Mouse (Mus musculus) liver, embryonic 14.5 days (tissue): ENCODE measurements around the gene St6galnac3. TPM values are rescaled to one million over a fixed set of nuclear protein-coding genes. Genes with fewer than 3 reads are reported as not detected.

Experiments
- ATAC-seq: fragments of 200-750 bp; cut with Nextera tagmentation; 2 replicates; pipeline ENCODE4 v1.8.0; 2017; ENCODE audit warnings: moderate number of reproducible peaks, mild to moderate bottlenecking, moderate library complexity; ENCODE audit not compliant: insufficient read depth
- DNase-seq, 3 experiments: peaks; one replicate each; pipeline ENCODE4 v3.0.0-alpha.2; 2012 to 2013; ENCODE audit warnings: low read depth in 3 of 3, low spot score in 3 of 3
- H3K27ac ChIP-seq: fragments of 300-500 bp; sonication (generic); 2 replicates; pipeline ENCODE4 v1.5.1; 2014; ENCODE audit warnings: moderate library complexity, mild to moderate bottlenecking, control low read depth, inconsistent platforms
- H3K27me3 ChIP-seq: fragments of 300-500 bp; sonication (generic); 2 replicates; pipeline ENCODE4 v1.6.1; 2014; ENCODE audit warnings: mild to moderate bottlenecking, low read length, moderate library complexity; ENCODE audit not compliant: control insufficient read depth, insufficient read depth
- H3K36me3 ChIP-seq: fragments of 300-500 bp; sonication (generic); replicated peaks from 2 replicates; pipeline ENCODE4 v1.6.1; 2014; ENCODE audit warnings: low read depth; ENCODE audit not compliant: control insufficient read depth, insufficient read depth
- H3K4me1 ChIP-seq, 2 experiments: fragments of 200-500 bp in 1 of 2; fragments of 300-500 bp in 1 of 2; sonication (generic) in 1 of 2; replicated peaks; 2 replicates each; pipeline ENCODE4 v1.6.1; 2012 to 2014; ENCODE audit warnings: antibody characterized with exemption in 1 of 2, inconsistent platforms in 1 of 2, low read length in 1 of 2; ENCODE audit not compliant: control insufficient read depth in 2 of 2, insufficient read depth in 2 of 2
- H3K4me2 ChIP-seq: fragments of 300-500 bp; sonication (generic); 2 replicates; pipeline ENCODE4 v1.6.1; 2014; ENCODE audit warnings: low read depth, mild to moderate bottlenecking, control low read depth, moderate library complexity
- H3K4me3 ChIP-seq, 2 experiments: fragments of 200-500 bp in 1 of 2; fragments of 300-500 bp in 1 of 2; sonication (generic) in 1 of 2; 2 replicates each; pipeline ENCODE4 v1.5.1; 2012 to 2014; ENCODE audit warnings: low read depth in 2 of 2, low read length in 2 of 2, mild to moderate bottlenecking in 2 of 2, control low read depth in 1 of 2, inconsistent platforms in 1 of 2, moderate library complexity in 1 of 2; ENCODE audit not compliant: insufficient read depth in 1 of 2
- H3K9ac ChIP-seq: fragments of 300-500 bp; sonication (generic); replicated peaks from 2 replicates; pipeline ENCODE4 v1.6.1; 2014; ENCODE audit warnings: mild to moderate bottlenecking, control low read depth, moderate library complexity
- H3K9me3 ChIP-seq: fragments of 300-500 bp; sonication (generic); 2 replicates; pipeline ENCODE4 v1.6.1; 2016; ENCODE audit warnings: low read length, mixed read lengths; ENCODE audit not compliant: control insufficient read depth
- CTCF ChIP-seq: IDR thresholded peaks from 2 replicates; pipeline ENCODE4 v1.5.1; 2016; ENCODE audit warnings: antibody characterized with exemption, low read depth, control low read depth
- EP300 ChIP-seq: IDR thresholded peaks from 2 replicates; pipeline ENCODE4 v1.6.1; 2016; ENCODE audit warnings: antibody characterized with exemption, low read depth
- WGBS: fragments of 180-500 bp; shearing (Covaris S2); extraction: QIAGEN DNeasy Blood & Tissue Kit; methylation state at CpG from one replicate; pipeline ENCODE4 v1.1.7; 2014; ENCODE audit not compliant: insufficient replicate concordance; 5-methylcytosine and 5-hydroxymethylcytosine counted together
- polyA plus RNA-seq, 2 experiments: library from polyadenylated mRNA; depleted of rRNA in 1 of 2; stranded (reverse) in 1 of 2; unstranded in 1 of 2; fragments of >200 nt; fragmentation: Nextera tagmentation in 1 of 2; extraction: Ambion mirVana in 1 of 2; gene quantifications; 2 replicates each; pipeline versions ENCODE4 v1.2.1 to v1.2.3; 2012 to 2014

St6galnac3 gene
- polyA plus RNA-seq, 2 experiments: 2.9 to 5.7 TPM

DNA sequence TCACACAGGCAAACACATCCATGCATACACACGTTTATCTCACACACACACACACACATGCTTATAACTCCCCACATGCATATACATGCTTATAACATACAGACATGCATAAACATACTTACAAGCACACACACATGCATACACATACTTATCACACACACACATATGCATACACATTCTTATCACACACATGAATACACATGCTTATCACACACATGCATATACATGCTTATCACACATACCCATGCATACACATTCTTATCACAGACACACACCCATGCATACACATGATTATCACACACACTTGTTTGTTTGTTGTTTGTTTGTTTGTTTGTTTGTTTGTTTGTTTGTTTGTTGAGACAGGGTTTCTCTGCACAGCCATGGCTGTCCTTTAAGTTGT is 40.1 kb downstream of the St6galnac3 start:
- Histone ChIP-seq H3K9me3 (peaks cover 6% of the 10 kb centered on the region), H3K4me2 (no peak overlapping the region), H3K36me3 (no peaks in the 10 kb centered on the region; the same call in 1 of the 2 replicates), H3K27ac (peak overlapping the region; percentile 39), H3K4me1 (peaks cover 20 to 39% of the 10 kb centered on the region in 2 experiments), H3K4me3 (no peak overlapping the region), H3K27me3 (no peaks in the 10 kb centered on the region), H3K9ac (no peak overlapping the region)
- ATAC-seq (peak; percentile 62), DNase-seq (peak in 1 of 3 experiments; percentile 51)
- TF ChIP-seq EP300 (peak; percentile 94), CTCF (no peak)
- 83% methylated on average over 1 of the region's 1 CpGs for WGBS

DNA sequence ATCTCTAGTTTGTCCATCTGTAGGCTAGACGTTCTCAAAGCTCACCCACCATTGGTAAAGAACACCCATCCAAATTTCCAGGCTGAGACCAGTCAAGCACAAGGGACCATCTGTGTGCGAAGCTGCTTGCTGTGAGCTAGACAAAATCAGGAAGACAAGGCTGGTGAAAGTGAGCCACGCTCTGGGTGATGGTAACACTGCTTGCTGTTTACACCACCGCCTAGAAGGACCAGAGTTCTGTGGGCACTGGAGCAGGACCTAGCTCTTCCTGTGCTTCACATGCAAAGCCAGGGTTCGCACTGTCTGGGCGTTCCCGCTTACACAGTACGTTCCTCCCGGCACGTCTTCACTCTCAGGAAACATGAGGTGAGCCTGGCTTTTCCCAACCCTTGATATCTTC is 42.7 kb downstream of the St6galnac3 start:
- ATAC-seq (no peak), DNase-seq (no peak)
- H3K27ac ChIP-seq: no peak overlapping the region
- H3K4me1 ChIP-seq: peaks cover 4 to 25% of the 10 kb centered on the region in 2 experiments
- TF ChIP-seq EP300 (no peak), CTCF (no peak)
- 82% methylated on average over 10 of the region's 10 CpGs for WGBS
- H3K9me3 ChIP-seq: peaks cover 6% of the 10 kb centered on the region
- H3K4me3 ChIP-seq: no peak overlapping the region
- no peak overlapping the region for H3K4me2 ChIP-seq
- no peak overlapping the region for H3K9ac ChIP-seq
- no peaks in the 10 kb centered on the region; the same call in 1 of the 2 replicates for H3K36me3 ChIP-seq
- no peaks in the 10 kb centered on the region for H3K27me3 ChIP-seq

DNA sequence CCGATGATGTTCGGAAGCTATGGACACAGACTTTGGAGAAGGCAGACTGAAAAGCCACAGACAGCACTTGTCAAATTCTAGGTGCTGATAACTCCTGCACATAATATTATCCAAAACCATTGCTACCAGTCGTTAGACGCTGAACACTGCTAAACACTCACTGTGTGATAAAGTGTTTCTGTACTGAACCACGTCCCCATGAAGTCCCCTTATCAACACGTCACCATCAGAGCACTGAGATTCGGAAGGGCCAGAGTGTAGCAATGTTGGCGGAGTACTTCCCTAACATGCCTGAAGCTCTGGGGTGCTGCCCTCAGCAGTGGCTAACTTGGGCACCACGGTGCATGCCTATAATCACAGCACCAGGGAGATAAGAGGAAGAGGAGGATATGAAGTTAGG is 43.3 kb downstream of the St6galnac3 start:
- no peaks in the 10 kb centered on the region for H3K27me3 ChIP-seq
- peak overlapping the region; percentile 12; the same call in 1 of the 2 replicates for H3K27ac ChIP-seq
- H3K36me3 ChIP-seq: no peaks in the 10 kb centered on the region; the same call in 1 of the 2 replicates
- peaks cover 6% of the 10 kb centered on the region for H3K9me3 ChIP-seq
- TF ChIP-seq EP300: no peak
- no peak for TF ChIP-seq CTCF
- no peak overlapping the region for H3K9ac ChIP-seq
- no peak for DNase-seq
- no peak overlapping the region for H3K4me2 ChIP-seq
- ATAC-seq: peak; percentile 52
- peaks cover 4 to 25% of the 10 kb centered on the region in 2 experiments for H3K4me1 ChIP-seq
- WGBS: 17% methylated on average over 9 of the region's 9 CpGs
- H3K4me3 ChIP-seq: no peak overlapping the region

DNA sequence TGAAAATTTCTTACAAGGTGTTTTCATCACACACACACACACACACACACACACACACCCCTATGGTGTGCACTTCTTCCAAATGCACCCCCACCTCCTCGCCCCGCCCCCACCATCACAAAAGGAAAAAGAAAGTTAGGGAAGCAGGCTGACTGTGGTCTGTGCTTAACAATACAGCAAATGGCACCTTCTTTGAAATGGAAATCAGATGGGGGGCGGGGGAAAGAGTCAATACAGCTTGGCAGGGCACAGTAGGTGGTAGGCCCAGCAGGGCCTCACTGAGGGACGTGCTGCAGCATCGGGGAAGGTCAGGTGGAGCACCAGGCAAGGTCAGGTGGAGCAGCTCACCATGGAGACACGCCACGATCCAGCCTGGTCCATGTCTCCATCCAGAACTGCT is 49.1 kb downstream of the St6galnac3 start:
- Histone ChIP-seq H3K27me3 (no peaks in the 10 kb centered on the region), H3K4me3 (no peak overlapping the region), H3K4me2 (no peak overlapping the region), H3K27ac (no peak overlapping the region), H3K36me3 (no peaks in the 10 kb centered on the region), H3K4me1 (peaks cover 14 to 29% of the 10 kb centered on the region in 2 experiments), H3K9ac (no peak overlapping the region), H3K9me3 (no peaks in the 10 kb centered on the region)
- WGBS: 70% methylated on average over 7 of the region's 7 CpGs
- DNase-seq (no peak), ATAC-seq (no peak)
- TF ChIP-seq CTCF (no peak), EP300 (no peak)

DNA sequence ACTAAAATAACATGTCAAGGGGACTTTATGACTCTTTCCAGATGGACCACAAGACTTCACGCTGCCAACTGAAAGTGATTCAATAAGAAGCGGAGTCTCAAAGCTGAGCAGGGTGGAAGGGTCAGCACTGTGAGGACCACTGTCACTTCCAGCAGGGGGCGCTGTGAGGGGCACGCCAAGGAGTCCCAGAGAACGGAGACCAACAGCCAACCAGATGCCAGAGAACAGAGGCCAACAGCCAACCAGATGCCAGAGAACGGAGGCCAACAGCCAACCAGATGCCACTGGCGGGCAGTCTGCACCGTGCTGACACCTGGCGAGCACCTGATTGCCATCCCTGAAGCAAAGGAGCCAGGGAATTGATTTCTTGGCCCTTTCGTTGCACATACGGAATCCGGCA is 49.9 kb downstream of the St6galnac3 start:
- ATAC-seq (peak; percentile 60; the same call in 1 of the 2 replicates), DNase-seq (no peak)
- no peaks in the 10 kb centered on the region for H3K9me3 ChIP-seq
- H3K27ac ChIP-seq: no peak overlapping the region
- no peak overlapping the region for H3K4me3 ChIP-seq
- no peak overlapping the region for H3K4me2 ChIP-seq
- no peaks in the 10 kb centered on the region for H3K27me3 ChIP-seq
- H3K36me3 ChIP-seq: no peaks in the 10 kb centered on the region
- 69% methylated on average over 12 of the region's 12 CpGs for WGBS
- H3K9ac ChIP-seq: no peak overlapping the region
- TF ChIP-seq EP300 (no peak), CTCF (peak; percentile 93)
- peaks cover 15 to 27% of the 10 kb centered on the region in 2 experiments for H3K4me1 ChIP-seq
